Mouse (Mus musculus) liver, embryonic 14.5 days (tissue): ENCODE data around the gene Rpl41. TPM values are rescaled to one million over a fixed set of nuclear protein-coding genes. Genes with fewer than 3 reads are reported as not detected.
A peak's percentile ranks its signal among the peaks of the same experiment; 100 is the strongest.

Experiments used
- ATAC-seq: fragments of 200-750 bp; cut with Nextera tagmentation; 2 replicates; pipeline ENCODE4 v1.8.0; 2017; ENCODE audit warnings: moderate number of reproducible peaks, mild to moderate bottlenecking, moderate library complexity; ENCODE audit not compliant: insufficient read depth
- DNase-seq, 3 experiments: peaks; one replicate each; pipeline ENCODE4 v3.0.0-alpha.2; 2012 to 2013; ENCODE audit warnings: low read depth in 3 of 3, low spot score in 3 of 3
- H3K27ac ChIP-seq: fragments of 300-500 bp; sonication (generic); 2 replicates; pipeline ENCODE4 v1.5.1; 2014; ENCODE audit warnings: moderate library complexity, mild to moderate bottlenecking, control low read depth, inconsistent platforms
- H3K27me3 ChIP-seq: fragments of 300-500 bp; sonication (generic); 2 replicates; pipeline ENCODE4 v1.6.1; 2014; ENCODE audit warnings: mild to moderate bottlenecking, low read length, moderate library complexity; ENCODE audit not compliant: control insufficient read depth, insufficient read depth
- H3K36me3 ChIP-seq: fragments of 300-500 bp; sonication (generic); replicated peaks from 2 replicates; pipeline ENCODE4 v1.6.1; 2014; ENCODE audit warnings: low read depth; ENCODE audit not compliant: control insufficient read depth, insufficient read depth
- H3K4me1 ChIP-seq, 2 experiments: fragments of 200-500 bp in 1 of 2; fragments of 300-500 bp in 1 of 2; sonication (generic) in 1 of 2; replicated peaks; 2 replicates each; pipeline ENCODE4 v1.6.1; 2012 to 2014; ENCODE audit warnings: antibody characterized with exemption in 1 of 2, inconsistent platforms in 1 of 2, low read length in 1 of 2; ENCODE audit not compliant: control insufficient read depth in 2 of 2, insufficient read depth in 2 of 2
- H3K4me2 ChIP-seq: fragments of 300-500 bp; sonication (generic); 2 replicates; pipeline ENCODE4 v1.6.1; 2014; ENCODE audit warnings: low read depth, mild to moderate bottlenecking, control low read depth, moderate library complexity
- H3K4me3 ChIP-seq, 2 experiments: fragments of 200-500 bp in 1 of 2; fragments of 300-500 bp in 1 of 2; sonication (generic) in 1 of 2; 2 replicates each; pipeline ENCODE4 v1.5.1; 2012 to 2014; ENCODE audit warnings: low read depth in 2 of 2, low read length in 2 of 2, mild to moderate bottlenecking in 2 of 2, control low read depth in 1 of 2, inconsistent platforms in 1 of 2, moderate library complexity in 1 of 2; ENCODE audit not compliant: insufficient read depth in 1 of 2
- H3K9ac ChIP-seq: fragments of 300-500 bp; sonication (generic); replicated peaks from 2 replicates; pipeline ENCODE4 v1.6.1; 2014; ENCODE audit warnings: mild to moderate bottlenecking, control low read depth, moderate library complexity
- H3K9me3 ChIP-seq: fragments of 300-500 bp; sonication (generic); 2 replicates; pipeline ENCODE4 v1.6.1; 2016; ENCODE audit warnings: low read length, mixed read lengths; ENCODE audit not compliant: control insufficient read depth
- CTCF ChIP-seq: IDR thresholded peaks from 2 replicates; pipeline ENCODE4 v1.5.1; 2016; ENCODE audit warnings: antibody characterized with exemption, low read depth, control low read depth
- EP300 ChIP-seq: IDR thresholded peaks from 2 replicates; pipeline ENCODE4 v1.6.1; 2016; ENCODE audit warnings: antibody characterized with exemption, low read depth
- WGBS: fragments of 180-500 bp; shearing (Covaris S2); extraction: QIAGEN DNeasy Blood & Tissue Kit; methylation state at CpG from one replicate; pipeline ENCODE4 v1.1.7; 2014; ENCODE audit not compliant: insufficient replicate concordance; 5-methylcytosine and 5-hydroxymethylcytosine counted together
- polyA plus RNA-seq, 2 experiments: library from polyadenylated mRNA; depleted of rRNA in 1 of 2; stranded (reverse) in 1 of 2; unstranded in 1 of 2; fragments of >200 nt; fragmentation: Nextera tagmentation in 1 of 2; extraction: Ambion mirVana in 1 of 2; gene quantifications; 2 replicates each; pipeline versions ENCODE4 v1.2.1 to v1.2.3; 2012 to 2014

Rpl41 gene
- polyA plus RNA-seq, 2 experiments = 2,546 to 3,454 TPM

DNA sequence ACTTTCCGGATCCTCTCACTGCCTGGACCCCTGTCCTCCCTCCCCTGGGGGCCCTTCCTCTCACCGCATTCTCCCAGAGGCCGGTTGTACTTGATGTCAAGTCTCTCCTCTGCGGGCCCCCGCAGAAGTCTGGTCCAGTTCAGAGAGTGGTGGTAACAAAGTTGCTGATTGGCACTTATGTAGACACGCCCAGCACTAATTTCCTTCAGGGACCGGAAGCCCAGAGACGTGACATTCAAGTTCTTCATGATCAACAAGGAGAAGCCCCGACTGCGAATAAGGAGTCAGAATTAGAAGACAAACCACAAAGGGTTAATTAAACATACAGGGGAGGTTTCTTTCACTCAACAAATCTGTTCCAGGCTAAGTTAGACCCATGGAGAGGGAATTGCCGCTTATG lies 29.2 kb upstream of the Rpl41 start:
- DNase-seq (no peak), ATAC-seq (no peak)
- Histone ChIP-seq H3K9ac (no peak overlapping the region), H3K4me3 (no peak overlapping the region), H3K9me3 (no peaks in the 10 kb centered on the region), H3K4me1 (0 out of 4 replicates have a peak, but pooled peaks cover 0 to 2% of the 10 kb centered on the region in 2 experiments), H3K27ac (no peak overlapping the region), H3K36me3 (no peaks in the 10 kb centered on the region; the same call in 1 of the 2 replicates), H3K27me3 (no peaks in the 10 kb centered on the region; the same call in 1 of the 2 replicates), H3K4me2 (no peak overlapping the region)
- TF ChIP-seq EP300 = no peak
- no peak for TF ChIP-seq CTCF
- WGBS = 54% methylated on average over 11 of the region's 11 CpGs

DNA sequence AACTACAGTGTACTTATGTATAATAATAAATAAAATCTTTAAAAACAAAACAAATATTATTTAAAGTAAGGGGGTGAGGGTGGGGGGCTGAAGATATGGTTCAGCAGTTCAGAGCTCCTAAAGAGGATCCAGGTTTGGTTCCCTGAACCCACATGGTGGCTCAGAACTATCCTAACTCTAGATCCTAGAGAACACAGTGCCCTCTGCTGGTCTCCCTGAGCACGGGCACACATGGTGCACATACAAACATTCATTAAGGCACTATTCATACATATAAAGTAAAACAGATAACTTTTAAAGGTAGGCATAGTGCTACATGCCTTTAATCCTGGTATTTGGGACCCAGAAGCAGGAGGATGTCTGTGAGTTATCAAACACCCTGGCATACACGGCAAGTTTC lies 26.0 kb upstream of the Rpl41 start:
- DNase-seq (no peak), ATAC-seq (no peak)
- WGBS = 70% methylated on average over 2 of the region's 2 CpGs
- Histone ChIP-seq H3K4me3 (no peak overlapping the region), H3K9me3 (no peaks in the 10 kb centered on the region), H3K27ac (no peak overlapping the region), H3K27me3 (no peaks in the 10 kb centered on the region; the same call in none of the 2 replicates), H3K4me1 (0 out of 4 replicates have a peak, but pooled peaks cover 0 to 2% of the 10 kb centered on the region in 2 experiments), H3K36me3 (no peaks in the 10 kb centered on the region; the same call in 1 of the 2 replicates), H3K9ac (no peak overlapping the region), H3K4me2 (no peak overlapping the region)
- peak; percentile 71 for TF ChIP-seq CTCF
- no peak for TF ChIP-seq EP300

DNA sequence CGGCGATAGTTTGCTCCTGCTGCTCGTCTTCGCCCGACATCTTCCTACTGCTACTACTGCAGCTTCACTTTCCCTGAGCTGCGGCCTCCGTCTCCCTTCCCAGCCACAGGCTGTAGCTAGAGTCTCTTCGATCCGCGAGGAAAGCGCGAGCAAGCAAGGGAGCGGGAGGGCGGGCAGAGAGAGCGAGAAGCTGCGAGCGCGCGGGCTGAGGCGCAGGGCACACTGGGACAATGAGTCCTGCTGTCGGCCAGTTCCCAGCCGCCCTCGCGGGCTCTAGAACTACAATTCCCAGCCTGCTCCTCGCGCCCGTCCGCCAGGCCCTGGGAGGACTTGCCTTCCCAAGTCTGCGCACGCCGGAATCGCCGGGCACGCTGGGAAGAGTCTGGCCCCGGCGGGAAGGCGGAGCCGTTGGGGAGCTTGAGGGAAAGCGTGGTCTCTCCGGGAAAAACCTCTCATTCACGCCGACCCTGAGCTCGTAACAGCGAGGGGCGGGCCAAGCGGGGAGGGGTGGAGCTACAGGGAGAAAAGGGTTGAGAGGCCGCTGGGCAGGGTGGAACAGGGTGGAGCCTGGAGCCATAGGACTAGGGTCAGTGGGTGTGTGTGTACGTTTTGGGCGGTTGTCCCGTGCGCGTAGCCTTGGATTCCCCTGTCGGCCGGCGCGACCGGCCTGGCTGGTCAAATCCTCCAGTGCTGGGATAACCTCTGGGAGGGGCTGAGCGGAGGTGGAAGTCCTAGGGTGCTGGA lies 16.9 kb upstream of the Rpl41 start, which contains the start of gene Pa2g4:
Pa2g4 (minus strand) TSS at position 200 of the 744 bp plus-strand sequence.
- WGBS = under 1% methylated on average over 58 of the region's 58 CpGs
- no peaks in the 10 kb centered on the region; the same call in 1 of the 2 replicates for H3K27me3 ChIP-seq
- ATAC-seq (peak; percentile 97), DNase-seq (peak; percentile 94 to 97 (median 95))
- peaks cover 4 to 7% of the 10 kb centered on the region in 2 experiments for H3K4me1 ChIP-seq
- peaks cover 28% of the 10 kb centered on the region for H3K36me3 ChIP-seq
- no peaks in the 10 kb centered on the region for H3K9me3 ChIP-seq
- peak within 1 kb of the TSS; percentile 85 for H3K4me2 ChIP-seq
- TF ChIP-seq CTCF = peak; percentile 43
- 0 out of 2 replicates have a peak, but pooled peaks have one; percentile 0 for TF ChIP-seq EP300
- H3K9ac ChIP-seq = peak within 1 kb of the TSS; percentile 91
- peak within 1 kb of the TSS; percentile 89 to 95 for H3K4me3 ChIP-seq
- H3K27ac ChIP-seq = peak within 1 kb of the TSS; percentile 94

DNA sequence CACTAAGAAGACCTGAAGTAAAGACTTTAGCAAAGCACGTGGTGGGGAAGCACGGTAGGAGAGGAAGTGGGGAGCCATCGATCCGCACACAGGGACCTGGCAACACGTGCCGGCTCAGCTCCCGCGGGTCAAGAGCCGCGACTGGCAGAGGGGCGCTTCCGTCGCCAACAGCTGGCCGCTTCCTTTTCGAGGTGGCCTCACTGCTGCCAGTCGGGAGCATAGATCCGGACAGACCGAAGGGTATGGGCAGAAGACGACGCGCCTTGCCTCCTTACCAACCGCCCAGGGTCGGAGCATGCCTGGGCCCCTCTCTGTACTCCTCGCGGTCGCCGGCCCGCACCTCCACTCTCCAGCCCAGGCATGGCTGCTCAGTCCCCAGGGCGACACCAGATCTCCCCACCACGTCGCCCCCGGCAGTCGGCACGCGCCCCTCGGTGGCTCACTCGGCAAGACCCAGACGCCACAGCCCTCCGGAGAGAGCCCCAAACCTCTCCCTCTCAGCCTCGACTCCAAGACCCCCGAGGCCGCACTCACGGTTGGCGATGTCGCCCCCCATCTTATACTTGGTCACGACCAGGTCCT lies 16.2 kb upstream of the Rpl41 start:
- H3K27me3 ChIP-seq = no peaks in the 10 kb centered on the region; the same call in 1 of the 2 replicates
- peak overlapping the region; percentile 85 for H3K4me2 ChIP-seq
- peak overlapping the region; percentile 89 to 95 for H3K4me3 ChIP-seq
- TF ChIP-seq EP300 = no peak
- no peaks in the 10 kb centered on the region for H3K9me3 ChIP-seq
- peaks cover 35% of the 10 kb centered on the region for H3K36me3 ChIP-seq
- H3K4me1 ChIP-seq = peaks cover 4 to 7% of the 10 kb centered on the region in 2 experiments
- ATAC-seq (peak; percentile 17; the same call in 1 of the 2 replicates), DNase-seq (no peak)
- peak overlapping the region; percentile 94 for H3K27ac ChIP-seq
- WGBS = under 1% methylated on average over 46 of the region's 46 CpGs
- peak overlapping the region; percentile 91 for H3K9ac ChIP-seq

DNA sequence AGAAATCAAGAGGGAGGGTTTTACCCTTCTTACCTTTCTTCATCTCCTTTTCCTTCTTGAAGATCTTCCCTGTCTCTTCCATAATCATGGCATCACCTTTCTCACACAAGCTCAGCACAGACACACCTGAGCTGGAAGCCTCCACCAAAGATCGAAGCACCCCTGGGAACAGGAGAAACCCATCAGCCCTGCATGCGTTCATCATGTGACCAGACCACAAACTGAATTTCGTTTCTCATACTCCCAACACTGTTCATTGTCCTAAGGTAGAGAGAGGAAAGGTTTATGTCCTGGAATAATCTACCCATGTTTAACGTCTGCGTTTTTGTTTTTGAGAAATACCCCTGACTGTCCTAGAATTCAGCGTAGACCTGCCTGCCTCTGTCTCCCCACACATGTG lies 14.4 kb upstream of the Rpl41 start:
- no peaks in the 10 kb centered on the region for H3K9me3 ChIP-seq
- no peak overlapping the region for H3K27ac ChIP-seq
- H3K4me3 ChIP-seq = peak overlapping the region; percentile 20 to 89; a peak in 3 of 4 replicates
- no peaks in the 10 kb centered on the region for H3K27me3 ChIP-seq
- 66% methylated on average over 6 of the region's 6 CpGs for WGBS
- no peak for ATAC-seq
- H3K4me1 ChIP-seq = peaks cover 4 to 7% of the 10 kb centered on the region in 2 experiments
- DNase-seq = no peak
- no peak for TF ChIP-seq CTCF
- no peak for TF ChIP-seq EP300
- H3K9ac ChIP-seq = peak overlapping the region; percentile 91
- peaks cover 52% of the 10 kb centered on the region for H3K36me3 ChIP-seq
- H3K4me2 ChIP-seq = peak overlapping the region; percentile 85
